Mouse (Mus musculus): ENCODE data around the gene Fbxo9. TPM values are rescaled to one million over a fixed set of nuclear protein-coding genes. Genes with fewer than 3 reads are reported as not detected.

Gene Fbxo9
- polyA plus RNA-seq, 1 experiment from 2014 or later, result 38.0 TPM

- no peaks in the 10 kb centered on the region for H3K36me3 ChIP-seq (ENCODE audit: control insufficient read depth, insufficient read depth, low read length)
- H3K27ac ChIP-seq (ENCODE audit: low read depth, low read length), result no peak within 1 kb of the TSS
- no peaks in the 10 kb centered on the region for H3K4me1 ChIP-seq (ENCODE audit: control insufficient read depth, insufficient read depth, low read length)
- H3K4me2 ChIP-seq, result no peak within 1 kb of the TSS
- H3K27me3 ChIP-seq (ENCODE audit: control insufficient read depth, insufficient read depth, low read length), result no peaks in the 10 kb centered on the region
- no peaks in the 10 kb centered on the region for H3K9me3 ChIP-seq (replicated peaks; ENCODE audit: control insufficient read depth, low read length)
- WGBS (ENCODE audit: insufficient replicate concordance), result 56% methylated on average over 3 of the region's 3 CpGs
- no peak for ATAC-seq (replicated peaks; ENCODE audit: insufficient number of reproducible peaks, low FRiP score, low TSS enrichment)
- H3K4me3 ChIP-seq (ENCODE audit: low read depth, low read length), result no peak within 1 kb of the TSS
- no peak within 1 kb of the TSS for H3K9ac ChIP-seq (ENCODE audit: low read depth, low read length)
These were observed 57.2 kb downstream of the Fbxo9 start, which contains the start of gene Gcm1 for GRCm38 (mm10) chr9:78051677-78052076. Gcm1 (plus strand) TSS chr9:78051924.

- H3K36me3 ChIP-seq (ENCODE audit: control insufficient read depth, insufficient read depth, low read length), result no peaks in the 10 kb centered on the region
- no peaks in the 10 kb centered on the region for H3K9me3 ChIP-seq (replicated peaks; ENCODE audit: control insufficient read depth, low read length)
- 40% methylated on average over 5 of the region's 5 CpGs for WGBS (ENCODE audit: insufficient replicate concordance)
- no peak overlapping the region for H3K27ac ChIP-seq (ENCODE audit: low read depth, low read length)
- H3K9ac ChIP-seq (ENCODE audit: low read depth, low read length), result no peak overlapping the region
- ATAC-seq (replicated peaks; ENCODE audit: insufficient number of reproducible peaks, low FRiP score, low TSS enrichment), result no peak
- no peaks in the 10 kb centered on the region for H3K27me3 ChIP-seq (ENCODE audit: control insufficient read depth, insufficient read depth, low read length)
- 0 out of 2 replicates have a peak, but pooled peaks cover 2% of the 10 kb centered on the region for H3K4me1 ChIP-seq (ENCODE audit: control insufficient read depth, insufficient read depth, low read length)
- H3K4me3 ChIP-seq (ENCODE audit: low read depth, low read length), result no peak overlapping the region
- no peak overlapping the region for H3K4me2 ChIP-seq
These were observed 58.4 kb downstream of the Fbxo9 start for GRCm38 (mm10) chr9:78050452-78050970.

GRCm38 (mm10) chr9:78046755-78047154, 62.1 kb downstream of the Fbxo9 start:
- Histone ChIP-seq H3K4me1 (ENCODE audit: control insufficient read depth, insufficient read depth, low read length) (0 out of 2 replicates have a peak, but pooled peaks cover 5% of the 10 kb centered on the region), H3K36me3 (ENCODE audit: control insufficient read depth, insufficient read depth, low read length) (no peaks in the 10 kb centered on the region), H3K27ac (ENCODE audit: low read depth, low read length) (no peak overlapping the region), H3K27me3 (ENCODE audit: control insufficient read depth, insufficient read depth, low read length) (no peaks in the 10 kb centered on the region), H3K4me2 (peak overlapping the region; percentile 43), H3K9ac (ENCODE audit: low read depth, low read length) (peak overlapping the region; percentile 49; the same call in 1 of the 2 replicates), H3K9me3 (replicated peaks; ENCODE audit: control insufficient read depth, low read length) (no peaks in the 10 kb centered on the region), H3K4me3 (ENCODE audit: low read depth, low read length) (peak overlapping the region; percentile 0; the same call in 1 of the 2 replicates)
- no peak for ATAC-seq (replicated peaks; ENCODE audit: insufficient number of reproducible peaks, low FRiP score, low TSS enrichment)
- 29% methylated on average over 20 of the region's 20 CpGs for WGBS (ENCODE audit: insufficient replicate concordance)

DNA sequence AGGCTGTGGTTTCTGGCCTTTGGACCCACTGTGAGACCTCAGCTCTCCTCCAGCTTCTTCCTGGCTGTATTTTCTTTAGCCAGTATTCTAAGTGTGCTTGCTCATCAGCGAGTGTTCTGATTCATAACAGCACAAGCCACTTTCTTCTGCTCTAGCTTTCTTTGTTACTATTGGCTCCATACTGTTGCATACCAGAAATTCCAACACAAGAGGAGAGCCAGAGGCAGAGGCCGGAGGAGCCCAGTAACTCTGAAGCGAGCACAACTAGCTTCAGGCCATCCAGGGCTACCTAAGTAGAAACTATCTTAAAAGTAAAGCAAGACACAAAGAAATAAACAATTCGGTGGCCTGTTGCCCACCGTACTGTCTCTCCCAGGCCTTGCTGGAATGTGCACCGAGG, 63.7 kb downstream of the Fbxo9 start:
- H3K27me3 ChIP-seq (ENCODE audit: control insufficient read depth, insufficient read depth, low read length), result no peaks in the 10 kb centered on the region

DNA sequence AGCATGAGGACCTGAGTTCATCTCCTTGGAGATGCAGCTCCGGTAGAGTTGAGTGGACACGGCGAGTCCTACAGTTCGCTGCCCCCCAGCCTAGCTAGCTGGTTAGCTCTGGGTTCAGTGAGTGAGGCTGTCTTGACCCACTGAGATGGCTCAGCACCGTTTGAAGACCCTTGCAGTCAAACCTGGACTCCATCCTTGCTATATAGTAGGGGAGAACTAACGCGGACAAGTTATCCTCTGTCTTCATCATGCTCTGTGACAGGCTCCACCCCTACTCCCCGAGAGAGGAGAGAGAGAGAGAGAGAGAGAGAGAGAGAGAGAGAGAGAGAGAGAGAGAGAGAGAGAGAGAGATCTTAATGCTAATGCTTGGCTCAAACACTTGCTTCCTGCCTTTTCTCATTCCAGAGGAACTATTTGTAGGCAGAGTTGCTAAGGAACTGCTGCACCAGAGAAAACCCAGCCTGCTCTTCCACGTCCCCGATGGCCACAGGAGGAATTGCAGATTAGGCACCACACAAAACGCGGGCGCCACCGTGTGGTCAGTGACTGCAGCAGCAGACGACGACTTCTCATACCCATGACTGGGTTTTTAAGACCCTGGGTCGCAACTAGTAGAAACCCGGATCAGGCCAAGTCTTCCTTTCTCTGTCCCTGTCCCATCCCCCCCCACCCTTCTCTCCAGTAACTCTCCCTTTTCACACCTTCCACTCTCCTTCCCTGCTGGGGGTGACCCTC, 69.9 kb downstream of the Fbxo9 start:
- ATAC-seq (replicated peaks; ENCODE audit: insufficient number of reproducible peaks, low FRiP score, low TSS enrichment), result 0 out of 2 replicates have a peak, but pooled peaks have one; percentile 39
- H3K27me3 ChIP-seq (ENCODE audit: control insufficient read depth, insufficient read depth, low read length), result no peaks in the 10 kb centered on the region
- H3K9ac ChIP-seq (ENCODE audit: low read depth, low read length), result no peak overlapping the region
- H3K36me3 ChIP-seq (ENCODE audit: control insufficient read depth, insufficient read depth, low read length), result no peaks in the 10 kb centered on the region
- H3K27ac ChIP-seq (ENCODE audit: low read depth, low read length), result no peak overlapping the region
- WGBS (ENCODE audit: insufficient replicate concordance), result 34% methylated on average over 18 of the region's 18 CpGs
- H3K4me3 ChIP-seq (ENCODE audit: low read depth, low read length), result no peak overlapping the region
- no peaks in the 10 kb centered on the region for H3K4me1 ChIP-seq (ENCODE audit: control insufficient read depth, insufficient read depth, low read length)
- no peaks in the 10 kb centered on the region for H3K9me3 ChIP-seq (replicated peaks; ENCODE audit: control insufficient read depth, low read length)
- H3K4me2 ChIP-seq, result no peak overlapping the region

More for the DNA sequence above, 63.7 kb downstream of the Fbxo9 start:
- H3K4me1 ChIP-seq (ENCODE audit: control insufficient read depth, insufficient read depth, low read length), result 0 out of 2 replicates have a peak, but pooled peaks cover 5% of the 10 kb centered on the region
- no peaks in the 10 kb centered on the region for H3K9me3 ChIP-seq (replicated peaks; ENCODE audit: control insufficient read depth, low read length)
- no peak overlapping the region for H3K4me2 ChIP-seq
- no peak overlapping the region for H3K9ac ChIP-seq (ENCODE audit: low read depth, low read length)
- no peaks in the 10 kb centered on the region for H3K36me3 ChIP-seq (ENCODE audit: control insufficient read depth, insufficient read depth, low read length)
- peak overlapping the region; percentile 50 for H3K27ac ChIP-seq (ENCODE audit: low read depth, low read length)
- no peak overlapping the region for H3K4me3 ChIP-seq (ENCODE audit: low read depth, low read length)
- ATAC-seq (replicated peaks; ENCODE audit: insufficient number of reproducible peaks, low FRiP score, low TSS enrichment), result 0 out of 2 replicates have a peak, but pooled peaks have one; percentile 35
- 34% methylated on average over 6 of the region's 6 CpGs for whole genome bisulfite sequencing (ENCODE audit: insufficient replicate concordance)

DNA sequence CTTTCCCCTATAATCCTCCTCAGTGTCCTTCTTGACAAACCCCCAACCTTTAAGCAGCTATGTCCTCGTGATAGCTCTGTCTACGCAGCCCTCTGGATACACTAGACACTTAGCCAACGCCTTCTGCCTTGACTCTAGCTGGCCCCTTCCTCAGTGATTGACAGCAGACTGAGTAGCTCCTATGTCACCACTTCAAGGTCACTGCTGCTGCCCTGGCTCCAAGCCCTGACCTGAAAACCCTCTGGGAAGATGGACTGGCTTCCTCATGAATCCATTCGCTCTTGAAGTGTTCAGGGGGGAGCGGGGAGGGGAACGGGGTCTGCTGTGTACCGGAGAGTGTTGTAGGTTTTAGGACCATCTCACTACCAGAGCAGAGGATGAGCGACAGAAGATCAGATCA, 73.0 kb downstream of the Fbxo9 start:
- no peak overlapping the region for H3K27ac ChIP-seq (ENCODE audit: low read depth, low read length)
- ATAC-seq (replicated peaks; ENCODE audit: insufficient number of reproducible peaks, low FRiP score, low TSS enrichment), result no peak
- no peaks in the 10 kb centered on the region for H3K9me3 ChIP-seq (replicated peaks; ENCODE audit: control insufficient read depth, low read length)
- H3K4me1 ChIP-seq (ENCODE audit: control insufficient read depth, insufficient read depth, low read length), result no peaks in the 10 kb centered on the region
- no peaks in the 10 kb centered on the region for H3K27me3 ChIP-seq (ENCODE audit: control insufficient read depth, insufficient read depth, low read length)
- WGBS (ENCODE audit: insufficient replicate concordance), result 70% methylated on average over 8 of the region's 8 CpGs
- no peak overlapping the region for H3K4me3 ChIP-seq (ENCODE audit: low read depth, low read length)
- H3K9ac ChIP-seq (ENCODE audit: low read depth, low read length), result no peak overlapping the region
- no peaks in the 10 kb centered on the region for H3K36me3 ChIP-seq (ENCODE audit: control insufficient read depth, insufficient read depth, low read length)
- no peak overlapping the region for H3K4me2 ChIP-seq

DNA sequence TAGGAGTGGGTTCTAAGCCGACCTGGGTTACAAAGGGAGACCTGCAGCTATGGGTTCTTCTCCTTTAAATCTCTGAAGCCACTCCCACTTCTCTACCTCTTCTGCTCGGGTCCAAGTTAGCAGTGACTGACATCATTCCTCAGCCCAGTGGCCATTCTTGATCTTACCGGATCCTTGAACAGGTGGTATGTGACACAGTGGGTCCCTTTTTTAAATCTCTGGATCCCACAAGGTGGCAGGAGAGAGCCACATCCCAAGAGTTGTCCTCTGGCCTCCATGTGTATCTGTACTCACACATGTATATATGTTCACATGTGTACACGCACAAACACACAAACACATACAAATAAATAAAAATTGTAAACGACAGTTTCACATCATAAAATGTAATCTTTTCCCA, 73.6 kb downstream of the Fbxo9 start:
- no peak overlapping the region for H3K9ac ChIP-seq (ENCODE audit: low read depth, low read length)
- WGBS (ENCODE audit: insufficient replicate concordance), result 71% methylated on average over 5 of the region's 5 CpGs
- no peaks in the 10 kb centered on the region for H3K4me1 ChIP-seq (ENCODE audit: control insufficient read depth, insufficient read depth, low read length)
- H3K36me3 ChIP-seq (ENCODE audit: control insufficient read depth, insufficient read depth, low read length), result no peaks in the 10 kb centered on the region
- H3K27me3 ChIP-seq (ENCODE audit: control insufficient read depth, insufficient read depth, low read length), result no peaks in the 10 kb centered on the region
- no peak overlapping the region for H3K4me3 ChIP-seq (ENCODE audit: low read depth, low read length)
- no peak overlapping the region for H3K4me2 ChIP-seq
- H3K9me3 ChIP-seq (replicated peaks; ENCODE audit: control insufficient read depth, low read length), result no peaks in the 10 kb centered on the region
- no peak overlapping the region for H3K27ac ChIP-seq (ENCODE audit: low read depth, low read length)
- ATAC-seq (replicated peaks; ENCODE audit: insufficient number of reproducible peaks, low FRiP score, low TSS enrichment), result no peak

- 81% methylated on average over 4 of the region's 4 CpGs for WGBS (ENCODE audit: insufficient replicate concordance)
- no peak overlapping the region for H3K27ac ChIP-seq (ENCODE audit: low read depth, low read length)
- no peak overlapping the region for H3K9ac ChIP-seq (ENCODE audit: low read depth, low read length)
- H3K9me3 ChIP-seq (replicated peaks; ENCODE audit: control insufficient read depth, low read length), result no peaks in the 10 kb centered on the region
- no peak overlapping the region for H3K4me2 ChIP-seq
- H3K4me1 ChIP-seq (ENCODE audit: control insufficient read depth, insufficient read depth, low read length), result no peaks in the 10 kb centered on the region
- no peak overlapping the region for H3K4me3 ChIP-seq (ENCODE audit: low read depth, low read length)
- no peaks in the 10 kb centered on the region for H3K27me3 ChIP-seq (ENCODE audit: control insufficient read depth, insufficient read depth, low read length)
- ATAC-seq (replicated peaks; ENCODE audit: insufficient number of reproducible peaks, low FRiP score, low TSS enrichment), result no peak
- H3K36me3 ChIP-seq (ENCODE audit: control insufficient read depth, insufficient read depth, low read length), result no peaks in the 10 kb centered on the region
These were observed 75.9 kb downstream of the Fbxo9 start for GRCm38 (mm10) chr9:78032930-78033329.
